Mouse (Mus musculus): ENCODE data around the gene Hecw2.

The Hecw2 gene

DNA sequence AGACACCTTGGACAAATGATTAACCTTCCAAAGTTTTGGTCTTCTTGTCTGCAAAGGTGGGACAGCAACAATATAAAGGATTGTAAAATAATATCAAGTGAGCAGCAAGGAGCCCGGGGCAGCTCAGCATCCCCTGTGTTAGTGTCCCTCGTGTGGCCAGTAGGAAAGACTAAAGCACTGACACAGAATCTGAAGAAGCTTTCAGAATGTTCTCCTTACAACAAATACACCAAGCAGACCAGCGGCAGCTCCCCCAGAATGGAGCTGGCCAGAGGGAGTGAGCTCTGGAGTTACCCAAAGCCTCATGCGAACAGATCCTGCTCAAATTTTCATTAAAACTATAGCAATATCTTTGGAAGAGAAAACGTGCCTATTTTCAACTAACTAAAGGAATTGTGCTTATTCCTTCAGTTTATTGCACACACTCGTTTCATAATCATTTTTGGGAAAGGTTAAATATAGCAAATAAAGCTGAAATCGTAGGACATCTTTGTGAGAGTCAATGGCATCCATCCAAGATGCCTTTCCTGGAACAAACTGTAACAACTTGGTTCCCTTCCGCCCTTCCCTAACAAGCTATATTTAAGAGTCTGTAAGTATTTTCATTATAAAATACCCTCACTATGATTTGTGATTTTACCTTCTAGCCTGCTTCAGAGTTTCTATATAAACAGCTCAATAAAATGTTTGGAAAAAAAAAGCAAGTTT lies 208.6 kb downstream of the Hecw2 start:
- in situ Hi-C loops (cut with MboI, MseI) = no loop called here

DNA sequence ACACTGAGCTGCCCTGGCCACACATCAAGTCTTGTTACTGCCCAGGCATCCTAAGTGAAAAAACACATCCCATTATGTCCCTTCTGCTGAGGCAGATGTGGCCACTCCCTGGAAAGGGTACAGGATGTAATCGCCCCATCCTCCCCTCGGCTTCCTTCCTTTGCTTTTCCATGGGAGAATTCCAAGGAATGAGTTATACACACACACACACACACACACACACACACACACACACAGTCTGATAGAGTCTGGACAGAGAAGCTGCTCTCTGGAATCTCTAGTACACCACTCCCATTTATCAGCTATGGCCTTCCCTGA lies 216.5 kb downstream of the Hecw2 start:
- in situ Hi-C loops (cut with MboI, MseI) = no loop called here

DNA sequence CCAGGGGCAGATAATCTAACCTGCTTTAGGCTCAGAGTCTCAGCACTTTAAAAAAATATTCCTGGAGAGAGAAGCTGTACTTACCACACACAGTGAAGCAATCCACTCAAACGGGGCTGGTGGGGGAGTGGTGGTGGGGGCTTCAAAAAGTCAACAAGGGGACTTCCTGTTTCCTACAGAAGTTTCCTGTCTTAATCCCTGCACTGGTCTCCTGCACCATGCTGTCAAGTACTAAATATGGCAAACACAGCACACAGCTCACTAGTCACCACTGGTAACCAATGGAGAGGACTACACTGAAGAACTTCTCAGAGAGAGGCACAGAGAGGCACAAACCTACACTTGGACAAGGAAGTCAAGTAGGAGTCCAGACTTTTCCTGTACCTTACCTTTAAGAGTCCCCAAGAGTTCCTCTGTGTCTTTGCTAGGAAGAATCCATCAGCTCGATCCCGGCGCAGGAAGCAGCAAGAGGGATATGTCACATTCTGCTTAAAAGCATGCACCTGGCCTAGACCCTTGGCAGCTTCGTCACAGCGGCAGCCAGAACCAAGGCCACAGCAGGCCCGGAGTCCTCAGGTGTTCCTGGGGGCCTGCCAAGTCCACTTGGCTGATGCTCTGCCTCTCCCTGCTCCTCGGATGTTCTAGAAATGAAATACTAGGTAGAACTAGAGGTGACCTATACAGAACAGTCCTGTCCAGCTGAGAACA lies 217.0 kb downstream of the Hecw2 start:
- in situ Hi-C loops (cut with MboI, MseI) = no loop called here

GRCm38 (mm10) chr1:53976721-53977120 lies 218.2 kb downstream of the Hecw2 start:
- in situ Hi-C loops (cut with MboI, MseI) = no loop called here

- in situ Hi-C loops (cut with MboI, MseI) = no loop called here
Observed at GRCm38 (mm10) chr1:53976100-53976499, 218.9 kb downstream of the Hecw2 start.

GRCm38 (mm10) chr1:53974941-53975340 lies 220.0 kb downstream of the Hecw2 start:
- in situ Hi-C loops (cut with MboI, MseI) = no loop called here

DNA sequence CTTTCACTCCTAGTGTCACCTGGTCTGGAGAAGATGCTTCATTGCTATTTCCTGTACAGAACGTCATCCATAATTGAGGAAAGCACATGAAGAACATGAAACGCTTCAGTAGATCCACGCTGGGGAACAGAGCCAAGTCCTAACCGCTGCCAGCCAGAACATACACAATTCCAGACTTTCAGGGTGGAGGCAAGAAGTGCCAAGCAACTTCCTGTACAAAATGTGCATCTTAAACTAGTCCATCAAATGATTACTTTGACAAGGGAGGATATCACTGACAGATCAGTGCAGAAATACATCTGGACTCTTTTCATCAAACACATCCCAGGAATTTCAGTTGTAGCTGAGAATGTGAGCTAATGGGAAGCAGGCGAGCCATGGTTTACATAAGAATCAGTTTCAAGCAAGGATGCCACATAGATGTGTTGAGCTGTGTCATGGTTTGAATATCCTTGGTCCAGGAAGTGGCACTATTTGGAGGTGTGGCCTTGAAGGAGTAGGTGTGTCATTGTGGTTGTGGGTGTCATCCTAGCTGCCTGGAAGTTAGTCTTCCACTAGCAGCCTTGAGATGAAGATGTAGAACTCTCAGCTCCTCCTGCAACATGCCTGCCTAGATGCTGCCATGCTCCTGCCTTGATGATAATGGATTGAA lies 224.5 kb downstream of the Hecw2 start:
- in situ Hi-C loops (cut with MboI, MseI) = no loop called here

DNA sequence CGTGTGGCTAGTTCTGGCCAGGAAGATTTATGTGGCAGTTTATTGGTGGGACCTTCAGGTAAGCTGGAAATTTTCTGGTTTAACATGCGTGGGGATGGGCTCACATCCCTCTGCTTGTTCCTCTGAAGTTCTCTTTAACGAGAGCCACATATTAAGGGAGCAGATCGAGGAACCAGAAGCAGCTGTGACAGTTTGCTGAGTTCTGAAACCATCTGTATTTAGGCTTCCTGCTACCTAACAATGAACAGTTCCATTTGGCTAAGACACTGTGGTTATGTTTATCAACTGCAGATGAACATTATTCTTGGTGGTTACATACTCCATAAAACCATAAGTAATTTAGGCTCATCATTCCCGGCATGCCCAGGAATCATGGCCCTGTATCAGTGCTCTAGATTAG lies 242.6 kb downstream of the Hecw2 start:
- in situ Hi-C loops (cut with MboI, MseI) = no loop called here

DNA sequence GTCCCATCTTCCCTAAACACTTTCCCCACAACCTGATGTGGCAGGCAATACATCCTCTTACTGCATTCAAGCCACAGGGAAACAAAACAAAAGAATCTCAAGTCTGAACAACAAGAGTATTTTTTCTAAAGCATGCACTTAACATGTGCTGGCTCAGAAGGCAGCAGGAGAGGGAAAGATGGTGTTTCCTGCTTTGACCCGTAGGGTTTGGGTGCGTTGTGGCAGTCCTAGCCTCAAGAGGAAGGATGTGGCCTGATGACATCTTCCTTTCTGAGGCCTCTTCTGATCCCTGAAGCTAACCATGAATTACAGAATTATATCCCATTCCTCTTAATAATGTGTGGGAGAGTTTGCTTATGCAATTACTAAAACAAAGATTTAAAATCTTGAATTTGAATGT lies 249.2 kb downstream of the Hecw2 start:
- in situ Hi-C loops (cut with MboI, MseI) = loop anchor here (25.0 kb wide), 1 partner anchor 391 kb away; no protein-coding TSS in a partner anchor

- in situ Hi-C loops (cut with MboI, MseI) = loop anchor here (25.0 kb wide), 1 partner anchor 395 kb away; no protein-coding TSS in a partner anchor
Observed at GRCm38 (mm10) chr1:53942468-53942867, 252.5 kb downstream of the Hecw2 start.

DNA sequence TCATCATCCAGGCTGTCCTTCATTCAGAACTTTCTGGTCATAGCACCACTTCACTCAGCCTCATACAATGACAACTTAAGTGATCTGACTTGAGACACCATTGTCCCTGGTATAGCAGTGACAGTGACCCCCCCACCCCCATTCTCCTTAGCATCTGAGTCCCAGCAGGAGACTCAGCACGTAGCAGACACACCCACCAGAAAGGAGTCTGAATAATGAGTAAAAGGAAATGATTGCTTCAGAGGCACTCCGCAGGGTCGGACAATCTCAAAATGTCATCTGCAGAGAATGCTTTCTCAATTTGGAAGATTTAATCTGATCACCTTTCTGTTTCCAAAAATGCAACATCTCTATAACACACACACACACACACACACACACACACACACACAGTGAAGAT lies 253.4 kb downstream of the Hecw2 start:
- in situ Hi-C loops (cut with MboI, MseI) = loop anchor here (25.0 kb wide), 1 partner anchor 396 kb away; no protein-coding TSS in a partner anchor

DNA sequence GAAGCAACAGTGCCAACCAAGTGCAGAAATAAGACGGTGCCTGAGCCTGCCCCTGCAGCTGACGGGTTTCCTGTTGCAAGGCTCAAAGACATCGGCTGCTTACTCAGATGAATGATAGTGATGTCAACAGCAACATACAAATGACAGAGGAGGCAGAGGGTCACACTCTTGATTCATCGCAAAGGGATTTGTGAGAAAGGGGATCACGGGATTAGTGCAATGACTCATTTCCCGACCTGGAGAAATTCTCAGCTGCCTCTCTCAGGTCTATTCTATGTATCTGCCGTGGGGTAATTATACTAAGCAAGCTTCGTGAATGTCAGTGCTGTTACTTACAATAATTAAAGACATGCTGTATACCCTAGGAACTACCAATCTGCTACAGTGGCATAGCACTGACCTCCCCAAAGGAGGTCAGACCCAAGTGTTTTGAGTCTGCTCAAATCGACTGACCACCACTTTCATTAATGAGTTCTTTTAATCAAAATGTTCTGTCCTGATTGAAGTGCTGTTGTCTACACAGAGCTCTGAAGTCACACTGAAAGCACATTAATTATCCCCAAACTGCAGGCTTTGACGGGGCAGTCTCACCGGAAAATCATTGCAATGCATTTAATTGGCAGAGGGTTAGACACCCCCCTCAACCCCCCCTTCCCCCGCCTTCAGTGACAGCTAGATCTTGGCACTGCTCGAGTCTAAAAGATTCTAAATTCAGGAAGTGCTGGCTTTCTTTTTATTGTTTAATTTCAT lies 254.5 kb downstream of the Hecw2 start:
- in situ Hi-C loops (cut with MboI, MseI) = loop anchor here (25.0 kb wide), 1 partner anchor 397 kb away; no protein-coding TSS in a partner anchor

GRCm38 (mm10) chr1:53939291-53939690 lies 255.7 kb downstream of the Hecw2 start:
- in situ Hi-C loops (cut with MboI, MseI) = loop anchor here (25.0 kb wide), 1 partner anchor 398 kb away; no protein-coding TSS in a partner anchor

- in situ Hi-C loops (cut with MboI, MseI) = loop anchor here (25.0 kb wide), 1 partner anchor 404 kb away; no protein-coding TSS in a partner anchor
Observed at GRCm38 (mm10) chr1:53933308-53933707, 261.7 kb downstream of the Hecw2 start.

DNA sequence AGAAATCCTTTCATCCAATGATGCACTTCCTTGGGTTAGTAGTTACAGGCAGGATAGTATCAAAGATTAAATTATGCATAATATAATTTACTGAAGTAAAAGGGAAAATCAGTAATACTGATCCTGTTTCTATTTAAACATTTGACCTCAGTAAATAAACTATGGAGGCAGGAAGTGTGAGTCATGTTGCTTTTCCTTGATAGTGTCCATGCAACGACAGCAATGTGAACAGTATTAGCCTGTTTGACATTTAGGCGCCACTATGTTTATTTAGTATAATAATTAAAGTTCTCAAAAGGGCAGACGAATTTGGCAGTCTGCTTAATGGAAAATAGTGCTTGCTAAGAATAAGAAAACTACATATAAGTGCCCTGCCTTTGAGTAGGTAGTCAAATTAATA lies 263.7 kb downstream of the Hecw2 start:
- in situ Hi-C loops (cut with MboI, MseI) = loop anchor here (25.0 kb wide), 1 partner anchor 406 kb away; no protein-coding TSS in a partner anchor

- in situ Hi-C loops (cut with MboI, MseI) = loop anchor here (25.0 kb wide), 1 partner anchor 410 kb away; no protein-coding TSS in a partner anchor
Observed at GRCm38 (mm10) chr1:53927605-53928004, 267.4 kb downstream of the Hecw2 start.

DNA sequence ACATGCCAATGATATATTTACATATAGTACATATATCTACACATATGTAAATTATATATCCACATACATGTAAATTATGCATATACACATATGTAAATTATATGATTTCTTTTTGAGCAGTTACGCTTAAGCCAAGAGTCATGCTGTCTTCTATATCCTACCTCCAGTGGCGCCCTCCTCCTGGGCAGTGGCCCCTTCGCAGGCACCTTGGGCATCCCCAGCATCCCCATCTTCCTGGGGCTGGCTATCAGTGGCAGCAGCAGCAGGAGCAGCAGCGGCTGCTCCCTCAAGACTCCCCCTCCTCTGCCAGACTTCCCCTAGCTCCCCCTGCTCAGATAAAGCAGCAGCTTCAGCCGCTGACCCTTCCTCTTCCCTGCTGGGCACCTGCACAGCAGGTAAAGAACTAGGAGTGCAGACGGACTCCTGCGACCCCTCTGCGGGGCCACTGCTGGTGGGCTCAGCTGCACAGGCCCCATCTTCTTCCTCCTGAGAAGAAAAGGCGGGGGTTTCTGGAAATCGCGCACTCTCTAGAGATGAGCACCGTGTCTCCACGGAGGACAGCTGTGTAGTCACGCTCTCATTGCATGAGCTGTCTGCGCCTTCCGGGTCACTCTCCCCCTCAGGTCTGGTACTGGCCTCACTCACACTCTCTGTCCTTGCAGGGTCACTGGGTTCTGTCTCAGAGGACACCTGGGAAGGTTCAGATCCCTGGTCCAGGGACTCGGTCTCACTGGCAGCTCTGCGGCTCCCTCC lies 269.6 kb downstream of the Hecw2 start:
- in situ Hi-C loops (cut with MboI, MseI) = loop anchor here (25.0 kb wide), 1 partner anchor 412 kb away; no protein-coding TSS in a partner anchor

DNA sequence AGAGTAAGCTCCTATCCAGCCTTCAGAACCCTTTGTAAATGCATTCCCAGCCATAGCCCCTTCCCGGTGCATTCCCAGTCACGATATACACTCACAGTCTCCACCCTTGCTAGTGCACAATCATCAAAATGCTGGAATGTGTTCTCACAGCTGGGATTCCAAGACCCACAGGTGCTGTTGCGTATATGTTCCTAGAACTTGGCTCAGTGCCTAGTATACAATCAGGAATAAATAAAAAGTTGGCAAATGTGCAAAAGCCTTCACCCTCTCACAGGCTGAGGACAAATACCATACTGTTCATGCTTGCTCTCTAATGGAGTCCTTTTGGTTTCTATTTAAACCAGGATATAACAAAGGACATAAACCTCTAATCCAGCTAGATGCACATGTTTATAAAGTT lies 283.1 kb downstream of the Hecw2 start:
- in situ Hi-C loops (cut with MboI, MseI) = loop anchor here (25.0 kb wide), 1 partner anchor 200 kb away; the partner anchor contains the start of gene Dnah7a

DNA sequence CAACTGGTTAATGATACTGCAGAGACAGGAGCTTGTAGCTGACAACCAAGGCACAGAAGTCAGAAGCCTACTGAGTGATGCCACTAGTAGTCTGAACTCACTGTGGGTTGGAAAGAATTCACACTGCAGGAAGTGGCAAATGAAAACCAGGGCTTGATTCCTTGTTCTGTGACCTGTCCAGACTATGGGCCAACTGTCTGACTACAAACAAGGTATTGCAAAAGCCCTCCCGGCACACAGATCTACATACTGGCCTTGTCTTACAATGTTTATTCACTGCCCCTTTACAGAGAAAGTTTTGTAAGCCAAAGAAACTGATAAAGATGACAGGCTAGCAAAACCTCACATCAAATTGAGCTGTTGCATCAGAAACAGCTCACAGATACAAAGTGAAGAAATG lies 284.7 kb downstream of the Hecw2 start:
- in situ Hi-C loops (cut with MboI, MseI) = loop anchor here (25.0 kb wide), 1 partner anchor 198 kb away; the partner anchor contains the start of gene Dnah7a

DNA sequence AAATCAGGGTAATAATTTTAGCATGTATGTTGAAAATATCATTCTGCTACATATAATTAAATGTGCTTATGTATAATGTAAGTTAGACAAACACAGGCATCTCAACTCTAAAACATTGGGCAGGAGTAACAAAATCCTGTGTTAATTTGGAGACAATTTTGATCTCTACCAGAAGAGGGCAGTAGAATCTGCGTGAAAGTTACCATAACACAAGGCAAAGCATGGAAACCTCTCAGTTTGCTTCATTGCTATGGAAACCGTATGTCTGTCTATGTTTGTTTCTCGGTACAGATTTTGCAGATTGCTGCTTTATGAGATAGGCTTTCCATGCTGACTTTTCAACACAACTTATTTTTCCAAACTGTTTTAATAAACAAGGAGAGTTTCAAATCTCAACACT lies 285.9 kb downstream of the Hecw2 start:
- in situ Hi-C loops (cut with MboI, MseI) = loop anchor here (25.0 kb wide), 1 partner anchor 197 kb away; the partner anchor contains the start of gene Dnah7a

All from T-helper 2 cell (primary cell).